Mouse (Mus musculus) gastrocnemius, adult 2 months (tissue): Measurements from ENCODE around the gene A930033H14Rik. TPM values are rescaled to one million over a fixed set of nuclear protein-coding genes. Genes with fewer than 3 reads are reported as not detected.

Experiments used
- DNase-seq: peaks from one replicate; pipeline ENCODE4 v3.0.0; 2022
- H3K27ac ChIP-seq: fragments of 200-600 bp; 2 replicates; pipeline ENCODE4 v1.8.1; 2022; ENCODE audit warnings: mild to moderate bottlenecking
- H3K4me3 ChIP-seq: fragments of 200-600 bp; 2 replicates; pipeline ENCODE4 v1.8.1; 2022; ENCODE audit warnings: mild to moderate bottlenecking, moderate library complexity
- CTCF ChIP-seq: fragments of 200-600 bp; IDR thresholded peaks from 2 replicates; pipeline ENCODE4 v1.8.1; 2022; ENCODE audit warnings: antibody characterized with exemption, mild to moderate bottlenecking, moderate library complexity
- intact Hi-C: fragments of 180-260 bp; cut with DNase I; formaldehyde crosslinking; loops from one replicate; pipeline ENCODE4 v1.15.1; 2025
- total RNA-seq, 2 experiments: library from RNA; stranded (reverse); gene quantifications; 2 replicates each; pipeline ENCODE4 v1.2.3; 2021

Gene A930033H14Rik
- total RNA-seq, 2 experiments from 2014 or later = 3.4 to 5.1 TPM

DNA sequence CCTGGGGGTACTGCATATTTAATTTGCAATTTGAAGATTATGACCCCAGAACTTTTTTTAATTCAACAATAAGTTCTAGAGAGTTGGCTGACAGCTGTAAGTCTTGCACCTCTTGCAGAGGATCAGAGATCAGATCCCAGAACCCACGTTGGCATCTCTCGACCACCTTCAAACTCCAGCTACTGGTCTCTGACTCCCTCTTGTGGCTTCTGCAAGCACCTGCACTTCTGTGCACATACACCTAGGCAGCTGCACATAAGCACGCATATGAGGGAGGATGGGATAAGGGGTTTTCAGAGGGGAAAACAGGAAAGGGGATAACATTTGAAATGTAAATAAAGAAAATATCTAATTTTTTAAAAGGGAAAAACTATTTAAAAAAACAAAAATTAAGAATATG, 4.2 kb downstream of the A930033H14Rik start:
- DNase-seq = no peak
- no peak overlapping the region for H3K4me3 ChIP-seq
- peak; percentile 51 for TF ChIP-seq CTCF
- H3K27ac ChIP-seq = peak overlapping the region; percentile 72
- intact Hi-C loops = no loop called here

DNA sequence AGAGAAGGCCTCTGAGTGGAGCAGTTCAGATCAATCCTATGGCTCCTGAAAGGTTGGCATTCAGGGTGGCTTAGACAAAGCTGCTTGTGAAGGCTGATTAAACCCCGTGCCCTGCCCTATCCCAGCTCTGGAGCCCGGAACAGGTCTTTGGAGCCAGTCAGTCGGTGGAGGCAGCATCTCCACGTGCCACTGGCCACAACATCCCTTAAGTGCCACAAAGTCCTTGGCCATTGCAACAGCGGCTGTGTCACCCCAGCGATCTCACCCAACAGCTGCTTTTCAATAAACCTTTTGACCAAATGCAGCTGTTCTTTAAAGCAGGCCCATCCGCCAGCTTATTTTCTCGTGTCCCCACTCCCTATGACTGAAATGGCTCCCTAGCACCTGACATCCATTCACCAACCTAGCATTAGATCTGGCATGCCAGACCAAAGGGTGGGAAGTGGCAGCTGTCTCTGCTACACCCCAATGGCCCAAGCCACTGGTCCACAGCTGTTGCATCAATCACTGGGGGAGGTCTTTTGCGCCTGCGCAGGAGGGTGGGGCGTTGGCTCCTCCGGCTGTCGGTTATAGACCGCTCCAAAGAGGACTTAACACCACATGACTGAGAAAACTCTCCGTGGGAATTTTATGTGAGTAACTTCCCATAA, 4.8 kb downstream of the A930033H14Rik start:
- H3K27ac ChIP-seq = peak overlapping the region; percentile 72
- intact Hi-C loops = no loop called here
- 0 out of 2 replicates have a peak overlapping the region, but pooled peaks have one; percentile 15 for H3K4me3 ChIP-seq
- no peak for TF ChIP-seq CTCF
- DNase-seq = peak; percentile 81

DNA sequence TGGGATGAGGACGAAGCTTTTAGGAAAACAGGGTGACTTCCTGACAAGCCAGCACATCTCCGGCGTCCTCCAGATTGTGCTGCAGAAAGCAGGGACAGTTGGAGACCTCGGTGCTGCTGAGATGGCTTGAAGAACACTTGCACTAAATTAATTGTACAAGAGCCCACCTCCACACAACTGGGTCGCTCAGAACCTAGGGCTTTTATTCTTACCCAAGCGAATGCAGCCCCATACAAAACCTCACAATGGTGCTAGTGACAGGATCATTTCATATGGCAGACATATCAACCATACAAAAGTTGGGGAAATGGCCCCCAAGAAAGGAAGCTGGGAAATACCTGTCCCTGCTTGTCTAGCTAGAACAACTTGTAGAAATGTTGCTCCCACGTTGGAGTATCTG, 5.4 kb downstream of the A930033H14Rik start:
- DNase-seq = no peak
- no peak for TF ChIP-seq CTCF
- no peak overlapping the region for H3K4me3 ChIP-seq
- intact Hi-C loops = no loop called here
- H3K27ac ChIP-seq = peak overlapping the region; percentile 72

DNA sequence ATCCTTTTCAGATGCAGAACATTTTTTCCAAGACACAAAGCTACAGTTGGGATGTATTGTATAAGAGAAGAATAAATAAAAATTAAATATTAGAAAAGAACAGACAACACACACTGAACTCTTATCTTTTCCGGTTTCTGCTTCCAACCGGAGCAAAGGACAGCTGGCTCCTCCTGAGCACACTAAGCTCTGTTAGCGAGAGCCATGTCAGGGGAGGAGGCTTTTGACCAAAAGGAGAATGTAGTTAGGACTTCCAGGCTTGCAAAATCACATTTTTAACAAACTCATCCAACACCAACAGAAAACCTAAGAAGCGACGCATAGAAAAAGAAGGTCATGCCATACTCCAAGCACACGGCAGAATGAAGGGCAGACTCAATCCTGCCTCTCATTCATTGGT, 6.8 kb downstream of the A930033H14Rik start:
- no peak overlapping the region for H3K27ac ChIP-seq
- TF ChIP-seq CTCF = no peak
- intact Hi-C loops = no loop called here
- no peak overlapping the region for H3K4me3 ChIP-seq
- DNase-seq = no peak

DNA sequence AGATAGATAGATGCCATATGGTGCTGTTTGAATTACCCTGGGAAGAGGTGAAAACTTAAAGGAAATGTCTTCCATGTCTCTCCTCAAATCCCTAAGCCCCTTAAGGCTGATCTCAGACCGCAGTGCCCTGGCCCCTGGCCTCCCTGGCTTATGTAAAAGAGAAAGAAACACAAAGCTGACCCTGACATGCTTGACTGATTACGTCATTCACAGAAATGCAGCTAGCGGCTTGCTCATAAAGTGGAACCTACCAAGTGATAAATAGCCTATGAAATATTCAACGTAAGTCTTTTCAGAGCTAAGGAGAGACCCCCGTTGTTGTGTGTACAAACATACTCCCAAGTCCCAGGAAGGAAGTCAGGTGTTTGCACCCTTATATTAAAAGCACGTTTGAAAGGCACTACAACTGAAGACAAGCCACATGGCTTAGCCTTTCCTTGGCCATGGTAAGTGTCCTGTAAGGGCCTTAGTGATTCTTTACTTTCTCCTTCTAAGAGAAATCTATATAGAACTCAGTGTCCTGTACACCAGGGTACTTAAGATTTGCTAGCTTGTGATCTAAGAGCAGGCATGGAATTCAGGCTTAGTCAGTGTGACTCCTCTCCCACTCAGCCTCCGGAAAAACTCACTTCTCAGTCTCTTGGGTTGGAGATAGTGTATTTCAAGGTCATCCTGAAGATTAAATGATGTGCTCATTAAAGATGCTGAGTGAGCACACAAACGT, 8.1 kb downstream of the A930033H14Rik start:
- H3K27ac ChIP-seq = no peak overlapping the region
- no peak for TF ChIP-seq CTCF
- intact Hi-C loops = no loop called here
- no peak for DNase-seq
- H3K4me3 ChIP-seq = no peak overlapping the region

DNA sequence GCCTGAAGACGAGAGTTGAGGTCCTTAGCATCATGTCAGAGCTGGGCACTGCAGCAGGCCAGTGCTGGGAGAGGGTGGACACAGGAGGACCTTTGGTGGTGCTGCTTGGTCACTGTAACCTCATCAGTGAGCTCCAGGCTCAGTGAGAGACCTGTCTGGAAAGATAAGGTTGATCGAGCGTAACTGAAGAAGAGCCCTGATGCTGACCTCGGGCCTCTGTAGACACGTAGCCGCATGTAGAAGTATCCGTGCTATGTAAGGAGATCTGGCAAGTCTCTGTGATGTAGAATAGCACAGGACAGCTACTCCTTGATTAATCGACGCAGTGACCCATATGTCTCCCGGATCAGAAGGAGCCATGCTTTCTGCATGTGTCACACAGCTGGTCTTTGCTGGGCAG, 19.2 kb downstream of the A930033H14Rik start:
- Histone ChIP-seq H3K4me3 (no peak overlapping the region), H3K27ac (no peak overlapping the region)
- TF ChIP-seq CTCF = no peak
- DNase-seq = no peak
- intact Hi-C loops = no loop called here

DNA sequence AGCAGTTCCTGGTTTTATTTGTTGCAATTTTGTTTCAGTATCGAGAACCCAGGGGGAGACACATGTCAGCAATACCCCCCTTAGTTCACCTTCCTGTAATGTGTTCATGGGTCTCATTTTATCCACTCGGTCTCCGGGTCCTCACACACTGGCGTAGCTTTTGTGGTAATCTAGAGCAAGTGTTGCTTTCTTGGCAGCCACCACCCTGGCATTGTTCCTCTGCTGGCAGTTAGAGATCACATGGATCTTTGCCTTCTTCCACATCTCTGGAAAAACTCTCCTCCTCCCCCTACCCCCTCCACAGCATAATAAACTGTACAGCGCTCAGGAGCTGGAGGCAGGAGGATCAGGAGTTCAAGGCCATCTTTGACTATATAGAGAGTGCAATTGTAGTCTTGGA, 20.6 kb downstream of the A930033H14Rik start:
- TF ChIP-seq CTCF = no peak
- H3K27ac ChIP-seq = no peak overlapping the region
- DNase-seq = peak; percentile 35
- no peak overlapping the region for H3K4me3 ChIP-seq
- intact Hi-C loops = no loop called here

DNA sequence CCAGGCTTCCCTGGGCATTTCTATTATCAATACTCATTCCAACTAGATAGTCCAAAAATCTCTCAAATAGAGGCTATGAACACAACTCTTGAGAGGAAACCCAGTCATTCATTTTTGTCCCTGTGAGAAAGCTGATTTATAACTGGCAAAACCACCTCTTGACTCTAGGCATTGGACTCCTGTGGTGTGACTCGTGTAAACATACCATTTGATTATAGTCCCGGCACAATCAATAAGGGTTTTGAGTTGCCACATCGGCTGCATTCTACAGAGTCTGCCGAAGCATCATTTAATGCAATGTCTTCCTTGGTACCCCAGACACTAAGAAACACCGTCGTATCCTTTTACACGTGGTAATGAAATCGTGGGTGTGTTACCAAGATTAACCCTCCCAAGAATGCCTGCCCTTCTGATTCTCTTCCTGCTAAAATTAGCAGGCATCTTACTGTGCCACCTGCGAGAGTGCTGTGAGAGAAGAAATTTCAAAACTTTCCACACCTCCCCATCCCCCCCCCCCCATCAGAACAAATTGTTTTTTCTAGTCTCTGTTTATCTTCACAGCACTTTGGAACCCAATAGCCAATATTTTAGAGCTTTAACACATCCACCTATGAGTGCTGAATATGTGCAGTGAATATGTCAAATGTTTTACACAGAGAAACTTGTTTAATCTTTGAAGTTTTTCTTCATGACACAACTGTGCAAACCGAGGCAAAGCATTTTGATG, 22.3 kb downstream of the A930033H14Rik start:
- intact Hi-C loops = no loop called here
- no peak for DNase-seq
- H3K4me3 ChIP-seq = no peak overlapping the region
- no peak for TF ChIP-seq CTCF
- no peak overlapping the region for H3K27ac ChIP-seq

DNA sequence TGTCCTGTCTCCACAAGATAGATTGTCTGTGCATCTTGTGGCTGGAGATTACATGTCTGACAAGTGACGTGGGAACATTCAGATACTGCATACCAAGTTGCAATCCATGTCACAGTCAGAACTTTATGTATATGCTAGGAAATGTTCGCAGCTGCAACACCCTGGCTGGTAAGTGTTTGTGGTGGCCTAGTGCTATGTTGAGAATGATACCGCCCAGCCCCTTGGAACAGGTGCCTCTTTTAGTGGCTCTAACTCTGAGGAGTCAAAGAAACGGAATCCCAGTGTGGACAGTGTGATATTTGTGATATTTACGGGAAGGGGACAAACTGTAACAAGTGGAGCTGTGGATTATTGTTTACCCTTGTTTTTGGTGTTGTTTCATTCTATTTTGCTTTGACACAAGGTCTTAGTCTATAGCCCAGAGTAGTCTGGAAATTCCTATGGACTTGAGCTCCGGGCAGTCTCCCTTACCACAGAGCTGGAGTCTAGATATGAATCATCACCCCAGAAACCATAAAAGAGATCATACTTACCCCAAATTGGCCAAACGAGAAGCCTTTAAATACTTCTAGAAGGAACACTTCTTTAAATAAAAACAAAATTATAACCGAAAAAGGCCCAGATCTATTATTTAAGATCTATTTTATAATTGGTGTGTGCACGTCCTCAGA, 25.0 kb downstream of the A930033H14Rik start:
- intact Hi-C loops = loop anchor here (2.0 to 5.0 kb wide), 2 partner anchors 25 to 134 kb away; partner anchors contain the start of gene A930033H14Rik
- H3K27ac ChIP-seq = no peak overlapping the region
- H3K4me3 ChIP-seq = no peak overlapping the region
- DNase-seq = no peak
- TF ChIP-seq CTCF = no peak

DNA sequence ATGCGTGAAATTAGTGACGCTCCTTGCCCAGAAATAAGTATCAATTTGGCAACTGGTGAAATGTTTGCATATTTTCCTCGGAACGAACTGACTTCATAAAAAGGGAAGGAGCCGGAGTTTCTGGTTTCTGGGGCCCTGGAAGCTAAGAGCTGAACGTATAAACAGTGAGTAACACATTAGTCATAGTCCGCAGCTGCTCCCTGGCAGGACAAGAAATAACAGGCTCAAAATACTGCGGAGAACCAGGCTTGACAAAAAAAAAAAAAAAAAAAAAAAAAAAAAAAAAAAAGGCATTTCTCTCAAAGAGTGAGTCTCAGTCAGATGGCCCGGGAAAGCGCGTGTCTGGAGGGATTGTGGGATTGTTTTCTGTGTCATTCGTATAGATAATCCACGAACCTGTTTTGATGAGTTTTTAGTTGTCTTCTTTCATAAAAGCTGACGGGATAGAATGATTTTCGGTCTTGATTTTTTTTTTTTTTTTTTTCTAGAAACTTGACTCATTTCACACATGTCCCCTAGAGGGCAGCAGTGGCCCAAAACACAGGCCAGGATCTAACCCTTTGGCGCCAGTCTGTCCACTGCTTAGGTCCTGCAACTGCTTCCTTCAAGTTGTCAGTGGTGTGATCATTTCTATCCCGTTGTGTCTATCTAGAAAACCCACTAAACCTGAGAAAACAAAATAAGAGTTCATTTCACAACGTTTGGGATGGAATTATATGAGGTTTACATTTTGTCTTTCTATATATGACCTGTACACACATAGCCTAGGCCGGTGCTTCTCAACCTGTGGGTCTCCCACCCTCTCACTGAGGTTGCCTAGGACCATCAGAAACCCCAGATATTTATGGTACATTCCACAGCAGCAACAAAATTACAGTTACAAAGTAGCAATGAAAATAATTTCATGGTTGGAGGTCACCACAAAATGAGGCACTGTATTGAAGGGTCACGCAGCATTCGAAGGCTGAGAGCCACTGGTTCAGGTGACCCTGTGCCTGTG, 26.7 kb downstream of the A930033H14Rik start:
- TF ChIP-seq CTCF = peak; percentile 82
- intact Hi-C loops = loop anchor here (1.0 to 5.0 kb wide), 3 partner anchors 27 to 136 kb away; partner anchors contain the start of gene A930033H14Rik
- H3K4me3 ChIP-seq = peak overlapping the region; percentile 70
- peak overlapping the region; percentile 84 for H3K27ac ChIP-seq
- peak; percentile 79 for DNase-seq

DNA sequence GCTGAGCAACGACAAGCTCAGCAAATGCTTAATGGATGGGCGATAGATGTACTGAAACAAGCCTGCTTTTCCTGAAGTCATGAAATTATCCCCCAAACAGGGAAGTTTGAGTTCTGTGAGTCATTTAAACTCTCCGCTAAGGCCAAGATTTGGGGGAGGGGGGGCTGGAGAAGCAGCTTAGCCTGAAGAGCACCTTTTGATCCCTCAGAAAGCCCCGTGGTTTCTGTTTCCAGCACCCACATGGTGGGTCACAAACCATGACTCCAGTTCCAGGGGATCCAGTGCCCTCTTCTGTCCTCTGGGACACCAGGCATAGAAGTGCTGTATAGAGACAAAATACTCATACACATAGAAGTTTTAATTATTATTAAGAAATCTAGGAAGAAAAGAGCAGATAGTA, 27.5 kb downstream of the A930033H14Rik start:
- TF ChIP-seq CTCF = no peak
- Histone ChIP-seq H3K4me3 (peak overlapping the region; percentile 70), H3K27ac (peak overlapping the region; percentile 84)
- intact Hi-C loops = loop anchor here (5.0 kb wide), 1 partner anchor 137 kb away; no protein-coding TSS in a partner anchor
- DNase-seq = peak; percentile 43

DNA sequence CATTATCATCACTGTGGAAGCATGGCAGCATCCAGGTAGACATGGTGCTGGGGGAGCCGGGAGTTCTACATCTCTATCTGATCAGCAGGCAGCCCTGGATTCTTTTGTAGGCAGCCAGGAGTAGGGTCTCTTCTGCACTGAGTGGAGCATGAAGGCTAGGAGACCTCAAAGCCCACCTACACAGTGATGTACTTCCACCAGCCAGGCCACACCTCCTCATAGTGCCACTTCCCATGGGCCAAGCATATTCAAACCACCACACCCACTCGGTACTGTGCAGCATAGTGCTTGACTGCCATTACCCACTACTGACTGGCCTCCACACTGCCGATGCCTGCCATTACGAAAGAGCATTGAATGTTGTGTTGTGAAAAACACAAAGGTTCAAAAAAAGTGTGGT, 28.0 kb downstream of the A930033H14Rik start:
- no peak for TF ChIP-seq CTCF
- Histone ChIP-seq H3K4me3 (no peak overlapping the region), H3K27ac (peak overlapping the region; percentile 84)
- no peak for DNase-seq
- intact Hi-C loops = loop anchor here (5.0 kb wide), 1 partner anchor 137 kb away; no protein-coding TSS in a partner anchor
